Mouse (Mus musculus): ENCODE results near the gene Olfr1361. TPM values are rescaled to one million over a fixed set of nuclear protein-coding genes. Genes with fewer than 3 reads are reported as not detected.

The Olfr1361 gene
- polyA plus RNA-seq, 1 experiment from 2014 or later, result not detected

DNA sequence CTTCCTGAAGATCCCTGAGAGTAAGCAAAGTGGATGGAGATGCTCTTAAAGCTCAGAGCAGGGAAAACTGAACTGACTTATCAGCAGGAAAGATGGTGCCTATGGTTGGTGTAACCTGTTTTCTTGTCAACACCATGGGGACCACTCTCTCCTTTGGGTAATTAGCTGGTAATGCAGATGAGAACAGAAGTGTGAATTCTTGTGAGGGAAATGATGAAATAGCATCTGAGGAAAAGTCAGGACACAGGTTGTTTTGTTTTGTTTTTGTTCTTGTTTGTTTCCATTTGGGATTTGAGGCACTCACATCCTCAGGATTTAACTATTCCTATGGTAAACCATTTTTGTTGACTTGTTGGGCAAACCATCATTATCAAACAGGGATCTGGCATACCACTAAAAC is 49.3 kb downstream of the Olfr1361 start, which contains the start of gene Olfr1362:
TSS of gene Olfr1362 (minus strand) at position 101 of the 400 bp plus-strand sequence.
- Histone ChIP-seq H3K9ac (ENCODE audit: low read depth, low read length) (no peak within 1 kb of the TSS), H3K36me3 (ENCODE audit: control insufficient read depth, insufficient read depth, low read length) (no peaks in the 10 kb centered on the region), H3K4me3 (ENCODE audit: low read depth, low read length) (no peak within 1 kb of the TSS), H3K4me2 (no peak within 1 kb of the TSS), H3K4me1 (replicated peaks; ENCODE audit: control insufficient read depth, insufficient read depth, low read length) (no peaks in the 10 kb centered on the region), H3K27me3 (replicated peaks; ENCODE audit: control insufficient read depth, insufficient read depth, low read length) (no peaks in the 10 kb centered on the region), H3K9me3 (ENCODE audit: control insufficient read depth, low read length) (no peaks in the 10 kb centered on the region), H3K27ac (ENCODE audit: low read depth, low read length) (no peak within 1 kb of the TSS)
- ATAC-seq (replicated peaks; ENCODE audit: low FRiP score) (no peak), DNase-seq (ENCODE audit: low spot score) (no peak)

Other genes starting within 250 kb of the Olfr1361 start
- gene Pgbd1, start 222.3 kb downstream of the Olfr1361 start, polyA plus RNA-seq (2014; fragmentation: Nextera tagmentation; extraction: Ambion mirVana), result 2.4 and 2.8 TPM in 2 replicates
- gene Zscan26, start 209.7 kb downstream of the Olfr1361 start, polyA plus RNA-seq (2014; fragmentation: Nextera tagmentation; extraction: Ambion mirVana), result 13.5 and 16.6 TPM in 2 replicates
- gene Nkapl, start 194.9 kb downstream of the Olfr1361 start, polyA plus RNA-seq (2014; fragmentation: Nextera tagmentation; extraction: Ambion mirVana), result 1.1 and 1.5 TPM in 2 replicates
- gene Zkscan4, start 184.5 kb downstream of the Olfr1361 start, polyA plus RNA-seq (2014; fragmentation: Nextera tagmentation; extraction: Ambion mirVana), result 0.90 and 1.1 TPM in 2 replicates
- gene Gm10065, start 183.9 kb downstream of the Olfr1361 start, polyA plus RNA-seq (2014; fragmentation: Nextera tagmentation; extraction: Ambion mirVana), result not detected in 2 replicates
- gene AK157302, start 168.2 kb downstream of the Olfr1361 start, polyA plus RNA-seq (2014; fragmentation: Nextera tagmentation; extraction: Ambion mirVana), result 0.22 and 0.42 TPM in 2 replicates
- gene Gm11273, start 162.0 kb downstream of the Olfr1361 start, polyA plus RNA-seq (2014; fragmentation: Nextera tagmentation; extraction: Ambion mirVana), result 7.2 and 7.8 TPM in 2 replicates
- gene Zkscan8, start 132.3 kb downstream of the Olfr1361 start, polyA plus RNA-seq (2014; fragmentation: Nextera tagmentation; extraction: Ambion mirVana), result 5.1 and 5.7 TPM in 2 replicates
- 0.05 and 0.08 TPM in 2 replicates for gene Olfr1366, start 120.6 kb downstream of the Olfr1361 start, polyA plus RNA-seq (2014; fragmentation: Nextera tagmentation; extraction: Ambion mirVana)
- gene Olfr1535, start 103.5 kb downstream of the Olfr1361 start, polyA plus RNA-seq (2014; fragmentation: Nextera tagmentation; extraction: Ambion mirVana), result not detected in 2 replicates
- not detected in 2 replicates for gene Olfr1364, start 81.6 kb downstream of the Olfr1361 start, polyA plus RNA-seq (2014; fragmentation: Nextera tagmentation; extraction: Ambion mirVana)
- gene Olfr1362, start 49.4 kb downstream of the Olfr1361 start, polyA plus RNA-seq (2014; fragmentation: Nextera tagmentation; extraction: Ambion mirVana), result not detected in 2 replicates
- gene Olfr11, start 20.9 kb downstream of the Olfr1361 start, polyA plus RNA-seq (2014; fragmentation: Nextera tagmentation; extraction: Ambion mirVana), result not detected in 2 replicates
- not detected in 2 replicates for gene Olfr1360, start 14.0 kb upstream of the Olfr1361 start, polyA plus RNA-seq (2014; fragmentation: Nextera tagmentation; extraction: Ambion mirVana)
- gene Olfr1359, start 34.7 kb upstream of the Olfr1361 start, polyA plus RNA-seq (2014; fragmentation: Nextera tagmentation; extraction: Ambion mirVana), result not detected in 2 replicates
- 1.1 and 1.6 TPM in 2 replicates for gene Hist1h2bl, start 52.8 kb upstream of the Olfr1361 start, polyA plus RNA-seq (2014; fragmentation: Nextera tagmentation; extraction: Ambion mirVana)
- 6.2 and 10.1 TPM in 2 replicates for gene Hist1h2ai, start 53.0 kb upstream of the Olfr1361 start, polyA plus RNA-seq (2014; fragmentation: Nextera tagmentation; extraction: Ambion mirVana)
- 4.5 and 6.5 TPM in 2 replicates for gene Hist1h3h, start 54.3 kb upstream of the Olfr1361 start, polyA plus RNA-seq (2014; fragmentation: Nextera tagmentation; extraction: Ambion mirVana)
- 4.2 and 5.1 TPM in 2 replicates for gene Hist1h2bm, start 58.7 kb upstream of the Olfr1361 start, polyA plus RNA-seq (2014; fragmentation: Nextera tagmentation; extraction: Ambion mirVana)
- gene Hist1h4j, start 71.7 kb upstream of the Olfr1361 start, polyA plus RNA-seq (2014; fragmentation: Nextera tagmentation; extraction: Ambion mirVana), result 0.80 and 1.1 TPM in 2 replicates
- 2.4 and 5.1 TPM in 2 replicates for gene Hist1h4k, start 87.1 kb upstream of the Olfr1361 start, polyA plus RNA-seq (2014; fragmentation: Nextera tagmentation; extraction: Ambion mirVana)
- 7.6 and 7.7 TPM in 2 replicates for gene Hist1h2ak, start 90.4 kb upstream of the Olfr1361 start, polyA plus RNA-seq (2014; fragmentation: Nextera tagmentation; extraction: Ambion mirVana)
- 1.9 and 2.0 TPM in 2 replicates for gene Hist1h2bn, start 90.7 kb upstream of the Olfr1361 start, polyA plus RNA-seq (2014; fragmentation: Nextera tagmentation; extraction: Ambion mirVana)
- 19.0 and 20.4 TPM in 2 replicates for gene Hist1h1b, start 117.2 kb upstream of the Olfr1361 start, polyA plus RNA-seq (2014; fragmentation: Nextera tagmentation; extraction: Ambion mirVana)
- 194 and 232 TPM in 2 replicates for gene Hist1h3i, start 120.0 kb upstream of the Olfr1361 start, polyA plus RNA-seq (2014; fragmentation: Nextera tagmentation; extraction: Ambion mirVana)
- gene Hist1h2an, start 123.8 kb upstream of the Olfr1361 start, polyA plus RNA-seq (2014; fragmentation: Nextera tagmentation; extraction: Ambion mirVana), result 5.8 and 12.6 TPM in 2 replicates
- gene Hist1h2bp, start 124.1 kb upstream of the Olfr1361 start, polyA plus RNA-seq (2014; fragmentation: Nextera tagmentation; extraction: Ambion mirVana), result 0.86 and 1.6 TPM in 2 replicates
- gene Hist1h2bq, start 146.8 kb upstream of the Olfr1361 start, polyA plus RNA-seq (2014; fragmentation: Nextera tagmentation; extraction: Ambion mirVana), result 12.7 and 19.5 TPM in 2 replicates
- 2.2 TPM in 1 of 2 replicates, not detected in the other for gene Hist1h2ao, start 147.1 kb upstream of the Olfr1361 start, polyA plus RNA-seq (2014; fragmentation: Nextera tagmentation; extraction: Ambion mirVana)
- not detected in 2 replicates for gene Hist1h4m, start 148.4 kb upstream of the Olfr1361 start, polyA plus RNA-seq (2014; fragmentation: Nextera tagmentation; extraction: Ambion mirVana)
- 14.6 and 15.4 TPM in 2 replicates for gene Hist1h4n, start 168.8 kb upstream of the Olfr1361 start, polyA plus RNA-seq (2014; fragmentation: Nextera tagmentation; extraction: Ambion mirVana)
- gene Hist1h2ap, start 170.1 kb upstream of the Olfr1361 start, polyA plus RNA-seq (2014; fragmentation: Nextera tagmentation; extraction: Ambion mirVana), result 4,759 and 5,033 TPM in 2 replicates
- 12.6 and 19.7 TPM in 2 replicates for gene Hist1h2br, start 170.4 kb upstream of the Olfr1361 start, polyA plus RNA-seq (2014; fragmentation: Nextera tagmentation; extraction: Ambion mirVana)

Measured in liver, embryonic 11.5 days (tissue).